10 mouse cellular contexts compared by ENCODE assay signal in genomic region chr5:64367426-64367825, GRCm38 (mm10).
A peak's percentile ranks its signal among the peaks of the same experiment; 100 is the strongest.
DNase-seq lines count a peak whose midpoint lies in the region; ATAC-seq and TF ChIP-seq lines count a peak whose summit lies in the region.
"Had no signal": no experiment of that assay in that cellular context is flagged by ENCODE, and none has a peak within 500 bp of the region (broad histone marks: within the 10 kb centered on the region; RNA-seq: fewer than 3 reads in every experiment).

No protein-coding gene starts in this region.

- peak; percentile 63 to 76 for DNase-seq in layer of hippocampus, postnatal 10 days (ENCODE audit: low spot score in 2 of 2)
- DNase-seq in layer of hippocampus, adult 9-10 months (ENCODE audit: low spot score), result no peak
- DNase-seq in embryonic facial prominence, embryonic 14.5 days (ENCODE audit: low spot score), result peak; percentile 88
- DNase-seq in kidney, postnatal 0 days (ENCODE audit: low spot score), result peak; percentile 80
- peak; percentile 83 for DNase-seq in lung, postnatal 36 days
- DNase-seq in stomach, postnatal 0 days (ENCODE audit: low spot score), result peak; percentile 57
- no peak for DNase-seq in B cell, adult 2 months

- H3K27me3 ChIP-seq in embryonic facial prominence, embryonic 14.5 days (replicated peaks; ENCODE audit: control insufficient read depth, insufficient read depth, low read length), result no peaks in the 10 kb centered on the region
- no peaks in the 10 kb centered on the region for H3K27me3 ChIP-seq in heart, embryonic 11.5 days (ENCODE audit: control insufficient read depth, insufficient read depth, low read length)
- H3K27me3 ChIP-seq in kidney, postnatal 0 days (ENCODE audit: insufficient read depth, low read length), result no peaks in the 10 kb centered on the region
- no peaks in the 10 kb centered on the region for H3K27me3 ChIP-seq in stomach, postnatal 0 days (ENCODE audit: control insufficient read depth, insufficient read depth, low read length)
- H3K27me3 ChIP-seq: embryonic facial prominence, embryonic 12.5 days had no signal

- TF ChIP-seq EP300 in stomach, postnatal 0 days (optimal IDR thresholded peaks at IDR 0.05), result no peak

- ATAC-seq in embryonic facial prominence, embryonic 14.5 days (ENCODE audit: low read depth), result 0 out of 2 replicates have a peak, but pooled peaks have one; percentile 35
- peak; percentile 33; the same call in 1 of the 2 replicates for ATAC-seq in heart, embryonic 11.5 days (replicated peaks; ENCODE audit: insufficient number of reproducible peaks, low FRiP score, low TSS enrichment)
- peak; percentile 59 for ATAC-seq in kidney, postnatal 0 days (replicated peaks; ENCODE audit: low FRiP score, low read depth)
- ATAC-seq in stomach, postnatal 0 days (ENCODE audit: low FRiP score, low TSS enrichment), result peak; percentile 27

- H3K4me3 ChIP-seq in embryonic facial prominence, embryonic 14.5 days (ENCODE audit: low read depth, low read length), result no peak overlapping the region
- H3K4me3 ChIP-seq in heart, embryonic 11.5 days (ENCODE audit: low read depth, low read length), result no peak overlapping the region
- H3K4me3 ChIP-seq in kidney, postnatal 0 days (replicated peaks; ENCODE audit: low read depth, low read length), result no peak overlapping the region
- H3K4me3 ChIP-seq in stomach, postnatal 0 days (ENCODE audit: low read depth, low read length), result no peak overlapping the region
- H3K4me3 ChIP-seq: embryonic facial prominence, embryonic 12.5 days had no signal

- no peaks in the 10 kb centered on the region for H3K36me3 ChIP-seq in embryonic facial prominence, embryonic 14.5 days (ENCODE audit: control insufficient read depth, insufficient read depth, low read length)
- H3K36me3 ChIP-seq in heart, embryonic 11.5 days (ENCODE audit: control insufficient read depth, insufficient read depth, low read length), result no peaks in the 10 kb centered on the region
- no peaks in the 10 kb centered on the region for H3K36me3 ChIP-seq in kidney, postnatal 0 days (ENCODE audit: insufficient read depth, low read length)
- no peaks in the 10 kb centered on the region for H3K36me3 ChIP-seq in stomach, postnatal 0 days (ENCODE audit: control insufficient read depth, insufficient read depth, low read length)
- H3K36me3 ChIP-seq: embryonic facial prominence, embryonic 12.5 days had no signal

- TF ChIP-seq CTCF in kidney, postnatal 0 days (IDR thresholded peaks at IDR 0.05; ENCODE audit: low read depth), result no peak
- no peak for TF ChIP-seq CTCF in stomach, postnatal 0 days (IDR thresholded peaks at IDR 0.05; ENCODE audit: low read depth)

- peaks cover 39% of the 10 kb centered on the region for H3K4me1 ChIP-seq in embryonic facial prominence, embryonic 14.5 days (ENCODE audit: control insufficient read depth, insufficient read depth, low read length)
- H3K4me1 ChIP-seq in heart, embryonic 11.5 days (ENCODE audit: control insufficient read depth, insufficient read depth, low read length), result peaks cover 14% of the 10 kb centered on the region
- H3K4me1 ChIP-seq in kidney, postnatal 0 days (replicated peaks; ENCODE audit: insufficient read depth, low read length), result peaks cover 25% of the 10 kb centered on the region
- peaks cover 18% of the 10 kb centered on the region for H3K4me1 ChIP-seq in stomach, postnatal 0 days (replicated peaks; ENCODE audit: control insufficient read depth, insufficient read depth)

- peak overlapping the region; percentile 75 for H3K27ac ChIP-seq in embryonic facial prominence, embryonic 14.5 days (replicated peaks; ENCODE audit: low read depth, low read length)
- no peak overlapping the region for H3K27ac ChIP-seq in heart, embryonic 11.5 days (ENCODE audit: low read depth, low read length)
- H3K27ac ChIP-seq in kidney, postnatal 0 days, result peak overlapping the region; percentile 73
- H3K27ac ChIP-seq in stomach, postnatal 0 days (replicated peaks), result peak overlapping the region; percentile 69
- H3K27ac ChIP-seq: embryonic facial prominence, embryonic 12.5 days; macrophage had no signal

- WGBS in embryonic facial prominence, embryonic 14.5 days, result 21% methylated on average over 8 of the region's 8 CpGs
- 26% methylated on average over 8 of the region's 8 CpGs for WGBS in heart, embryonic 11.5 days (ENCODE audit: insufficient replicate concordance)
- 3% methylated on average over 8 of the region's 8 CpGs for WGBS in kidney, postnatal 0 days
- 5% methylated on average over 8 of the region's 8 CpGs for WGBS in stomach, postnatal 0 days

- no peaks in the 10 kb centered on the region for H3K9me3 ChIP-seq in embryonic facial prominence, embryonic 14.5 days (ENCODE audit: control insufficient read depth, low read length)
- no peaks in the 10 kb centered on the region for H3K9me3 ChIP-seq in heart, embryonic 11.5 days (replicated peaks; ENCODE audit: control insufficient read depth, low read length)
- H3K9me3 ChIP-seq in kidney, postnatal 0 days (replicated peaks; ENCODE audit: low read length), result no peaks in the 10 kb centered on the region
- no peaks in the 10 kb centered on the region for H3K9me3 ChIP-seq in stomach, postnatal 0 days (ENCODE audit: control insufficient read depth, low read length)
- H3K9me3 ChIP-seq: embryonic facial prominence, embryonic 12.5 days had no signal

- no peak overlapping the region for H3K4me2 ChIP-seq in embryonic facial prominence, embryonic 14.5 days (ENCODE audit: low read depth, low read length)
- no peak overlapping the region for H3K4me2 ChIP-seq in heart, embryonic 11.5 days
- H3K4me2 ChIP-seq in kidney, postnatal 0 days (ENCODE audit: low read length), result no peak overlapping the region
- H3K4me2 ChIP-seq in stomach, postnatal 0 days (replicated peaks; ENCODE audit: low read depth), result no peak overlapping the region
- H3K4me2 ChIP-seq: embryonic facial prominence, embryonic 12.5 days had no signal

- no peak overlapping the region for H3K9ac ChIP-seq in embryonic facial prominence, embryonic 14.5 days (ENCODE audit: low read depth, low read length)
- no peak overlapping the region for H3K9ac ChIP-seq in heart, embryonic 11.5 days (ENCODE audit: low read depth, low read length)
- peak overlapping the region; percentile 13; the same call in 1 of the 2 replicates for H3K9ac ChIP-seq in kidney, postnatal 0 days (ENCODE audit: low read depth, low read length)
- H3K9ac ChIP-seq in stomach, postnatal 0 days (ENCODE audit: low read length), result no peak overlapping the region
- H3K9ac ChIP-seq: embryonic facial prominence, embryonic 12.5 days had no signal

Comparison
In these comparisons a context has a peak if more than half of its experiments do, and no peak if none do; other contexts are left out.
1. DNase-seq: peak in layer of hippocampus, postnatal 10 days (2 of 2), embryonic facial prominence, embryonic 14.5 days (single experiment), kidney, postnatal 0 days (single experiment), lung, postnatal 36 days (single experiment) and stomach, postnatal 0 days (single experiment); none in layer of hippocampus, adult 9-10 months (single experiment) and B cell, adult 2 months (0 of 2).
2. Peak in every context shown above with its lines, with median percentiles within 50 percentile points of each other: ATAC-seq.